Mouse (Mus musculus) forebrain, embryonic 16.5 days (tissue): Measurements from ENCODE around the gene Cdh13. TPM values are rescaled to one million over a fixed set of nuclear protein-coding genes. Genes with fewer than 3 reads are reported as not detected.

Experiments used
- ATAC-seq: fragments of 200-750 bp; cut with Nextera tagmentation; 2 replicates; pipeline ENCODE4 v1.8.0; 2017; ENCODE audit warnings: mild to moderate bottlenecking, moderate library complexity
- H3K27ac ChIP-seq: fragments of 300-500 bp; sonication (generic); 2 replicates; pipeline ENCODE4 v1.5.1; 2014; ENCODE audit warnings: low read length, control low read depth
- H3K27me3 ChIP-seq: fragments of 300-500 bp; sonication (generic); replicated peaks from 2 replicates; pipeline ENCODE4 v1.6.1; 2014; ENCODE audit warnings: low read length; ENCODE audit not compliant: control insufficient read depth, insufficient read depth
- H3K36me3 ChIP-seq: fragments of 300-500 bp; sonication (generic); 2 replicates; pipeline ENCODE4 v1.6.1; 2014; ENCODE audit not compliant: control insufficient read depth, insufficient read depth
- H3K4me1 ChIP-seq: fragments of 300-500 bp; sonication (generic); replicated peaks from 2 replicates; pipeline ENCODE4 v1.6.1; 2014; ENCODE audit warnings: low read length; ENCODE audit not compliant: control insufficient read depth, insufficient read depth
- H3K4me2 ChIP-seq: fragments of 300-500 bp; sonication (generic); 2 replicates; pipeline ENCODE4 v1.6.1; 2014; ENCODE audit warnings: mild to moderate bottlenecking, low read length, control low read depth
- H3K4me3 ChIP-seq: fragments of 300-500 bp; sonication (generic); replicated peaks from 2 replicates; pipeline ENCODE4 v1.5.1; 2014; ENCODE audit warnings: mild to moderate bottlenecking, low read length, control low read depth
- H3K9ac ChIP-seq: fragments of 300-500 bp; sonication (generic); replicated peaks from 2 replicates; pipeline ENCODE4 v1.6.1; 2014; ENCODE audit warnings: low read depth, low read length, control low read depth
- H3K9me3 ChIP-seq: fragments of 300-500 bp; sonication (generic); 2 replicates; pipeline ENCODE4 v1.6.1; 2016; ENCODE audit warnings: low read length; ENCODE audit not compliant: control insufficient read depth
- WGBS: fragments of 180-500 bp; shearing (Covaris S2); extraction: QIAGEN DNeasy Blood & Tissue Kit; methylation state at CpG from one replicate; pipeline ENCODE4 v1.1.7; 2014; 5-methylcytosine and 5-hydroxymethylcytosine counted together
- polyA plus RNA-seq: library from polyadenylated mRNA; unstranded; fragments of >200 nt; fragmentation: Nextera tagmentation; extraction: Ambion mirVana; gene quantifications from 2 replicates; pipeline ENCODE4 v1.2.1, GENCODE M21; 2015

Gene Cdh13
- polyA plus RNA-seq, 1 experiment from 2014 or later, result 129 TPM

- no peaks in the 10 kb centered on the region for H3K9me3 ChIP-seq
- no peak overlapping the region for H3K9ac ChIP-seq
- WGBS, result 80% methylated on average over 4 of the region's 4 CpGs
- no peak overlapping the region for H3K4me3 ChIP-seq
- no peaks in the 10 kb centered on the region for H3K36me3 ChIP-seq
- H3K4me2 ChIP-seq, result no peak overlapping the region
- peaks cover 15% of the 10 kb centered on the region for H3K4me1 ChIP-seq
- ATAC-seq, result no peak
- no peaks in the 10 kb centered on the region for H3K27me3 ChIP-seq
- no peak overlapping the region for H3K27ac ChIP-seq
Observed at GRCm38 (mm10) chr8:118416811-118417355, 133.3 kb downstream of the Cdh13 start.

GRCm38 (mm10) chr8:118422624-118423023 is 139.1 kb downstream of the Cdh13 start:
- H3K9me3 ChIP-seq, result no peaks in the 10 kb centered on the region
- ATAC-seq, result no peak
- no peaks in the 10 kb centered on the region for H3K4me1 ChIP-seq
- H3K4me3 ChIP-seq, result no peak overlapping the region
- H3K36me3 ChIP-seq, result no peaks in the 10 kb centered on the region
- no peak overlapping the region for H3K27ac ChIP-seq
- H3K9ac ChIP-seq, result no peak overlapping the region
- H3K27me3 ChIP-seq, result no peaks in the 10 kb centered on the region
- no peak overlapping the region for H3K4me2 ChIP-seq
- WGBS, result 69% methylated on average over 10 of the region's 10 CpGs

- Histone ChIP-seq H3K4me2 (no peak overlapping the region), H3K9ac (no peak overlapping the region), H3K9me3 (no peaks in the 10 kb centered on the region), H3K36me3 (no peaks in the 10 kb centered on the region), H3K27ac (no peak overlapping the region), H3K4me3 (no peak overlapping the region), H3K4me1 (no peaks in the 10 kb centered on the region; the same call in 1 of the 2 replicates), H3K27me3 (no peaks in the 10 kb centered on the region)
- 84% methylated on average over 7 of the region's 7 CpGs for WGBS
- no peak for ATAC-seq
Observed at GRCm38 (mm10) chr8:118428941-118429340, 145.4 kb downstream of the Cdh13 start.

GRCm38 (mm10) chr8:118431731-118432440 is 148.4 kb downstream of the Cdh13 start:
- no peak for ATAC-seq
- Histone ChIP-seq H3K9me3 (no peaks in the 10 kb centered on the region), H3K9ac (no peak overlapping the region), H3K4me3 (no peak overlapping the region), H3K27ac (no peak overlapping the region), H3K4me2 (no peak overlapping the region), H3K4me1 (peaks cover 4% of the 10 kb centered on the region), H3K36me3 (no peaks in the 10 kb centered on the region), H3K27me3 (no peaks in the 10 kb centered on the region)
- 83% methylated on average over 11 of the region's 11 CpGs for WGBS

- Histone ChIP-seq H3K27me3 (no peaks in the 10 kb centered on the region), H3K9me3 (no peaks in the 10 kb centered on the region), H3K36me3 (no peaks in the 10 kb centered on the region), H3K27ac (no peak overlapping the region), H3K9ac (no peak overlapping the region), H3K4me2 (no peak overlapping the region), H3K4me3 (no peak overlapping the region), H3K4me1 (peaks cover 15% of the 10 kb centered on the region)
- WGBS, result 93% methylated on average over 3 of the region's 3 CpGs
- no peak for ATAC-seq
Observed at GRCm38 (mm10) chr8:118433553-118434180, 150.1 kb downstream of the Cdh13 start.

GRCm38 (mm10) chr8:118436751-118437150 is 153.2 kb downstream of the Cdh13 start:
- Histone ChIP-seq H3K36me3 (no peaks in the 10 kb centered on the region), H3K4me2 (no peak overlapping the region), H3K9ac (no peak overlapping the region), H3K4me3 (no peak overlapping the region), H3K9me3 (no peaks in the 10 kb centered on the region), H3K27ac (peak overlapping the region; percentile 65), H3K27me3 (no peaks in the 10 kb centered on the region), H3K4me1 (peaks cover 21% of the 10 kb centered on the region)
- ATAC-seq, result no peak
- 57% methylated on average over 5 of the region's 5 CpGs for WGBS

- Histone ChIP-seq H3K27ac (peak overlapping the region; percentile 80), H3K4me1 (peaks cover 21% of the 10 kb centered on the region), H3K4me2 (peak overlapping the region; percentile 35), H3K9ac (peak overlapping the region; percentile 30; the same call in 1 of the 2 replicates), H3K9me3 (no peaks in the 10 kb centered on the region), H3K4me3 (no peak overlapping the region), H3K36me3 (no peaks in the 10 kb centered on the region), H3K27me3 (no peaks in the 10 kb centered on the region)
- ATAC-seq, result peak; percentile 72
- 14% methylated on average over 10 of the region's 10 CpGs for WGBS
Observed at GRCm38 (mm10) chr8:118437152-118437551, 153.6 kb downstream of the Cdh13 start.

- 18% methylated on average over 3 of the region's 3 CpGs for WGBS
- Histone ChIP-seq H3K9me3 (no peaks in the 10 kb centered on the region), H3K4me1 (peaks cover 21% of the 10 kb centered on the region), H3K36me3 (no peaks in the 10 kb centered on the region), H3K4me2 (peak overlapping the region; percentile 35), H3K9ac (no peak overlapping the region), H3K27ac (peak overlapping the region; percentile 80), H3K27me3 (no peaks in the 10 kb centered on the region), H3K4me3 (no peak overlapping the region)
- peak; percentile 23; the same call in 1 of the 2 replicates for ATAC-seq
Observed at GRCm38 (mm10) chr8:118437874-118438273, 154.3 kb downstream of the Cdh13 start.

- no peak for ATAC-seq
- Histone ChIP-seq H3K4me3 (no peak overlapping the region), H3K27ac (no peak overlapping the region), H3K27me3 (no peaks in the 10 kb centered on the region), H3K9me3 (no peaks in the 10 kb centered on the region), H3K4me2 (no peak overlapping the region), H3K4me1 (peaks cover 21% of the 10 kb centered on the region), H3K9ac (no peak overlapping the region), H3K36me3 (no peaks in the 10 kb centered on the region)
- WGBS, result 31% methylated on average over 5 of the region's 5 CpGs
Observed at GRCm38 (mm10) chr8:118439857-118440256, 156.3 kb downstream of the Cdh13 start.
